Mouse (Mus musculus) kidney, postnatal 0 days (tissue): Measurements from ENCODE around the gene Zbbx. TPM values are rescaled to one million over a fixed set of nuclear protein-coding genes. Genes with fewer than 3 reads are reported as not detected.

Experiments used
- ATAC-seq: fragments of 200-750 bp; cut with Nextera tagmentation; replicated peaks from 2 replicates; pipeline ENCODE4 v1.8.0; 2017; ENCODE audit warnings: low read depth, moderate number of reproducible peaks, moderate TSS enrichment, moderate library complexity; ENCODE audit not compliant: low FRiP score
- DNase-seq: peaks from one replicate; pipeline ENCODE4 v3.0.0-alpha.2; 2016; ENCODE audit warnings: low spot score
- H3K27ac ChIP-seq: fragments of 300-500 bp; sonication (generic); 2 replicates; pipeline ENCODE4 v1.5.1; 2014; ENCODE audit warnings: mild to moderate bottlenecking
- H3K27me3 ChIP-seq: fragments of 300-500 bp; sonication (generic); 2 replicates; pipeline ENCODE4 v1.6.1; 2014; ENCODE audit warnings: low read length, mixed read lengths; ENCODE audit not compliant: insufficient read depth
- H3K36me3 ChIP-seq: fragments of 300-500 bp; sonication (generic); 2 replicates; pipeline ENCODE4 v1.6.1; 2014; ENCODE audit warnings: low read length, mixed read lengths; ENCODE audit not compliant: insufficient read depth
- H3K4me1 ChIP-seq: fragments of 300-500 bp; sonication (generic); replicated peaks from 2 replicates; pipeline ENCODE4 v1.6.1; 2014; ENCODE audit warnings: antibody characterized with exemption, low read length, mixed read lengths; ENCODE audit not compliant: insufficient read depth
- H3K4me2 ChIP-seq: fragments of 300-500 bp; sonication (generic); 2 replicates; pipeline ENCODE4 v1.6.1; 2014; ENCODE audit warnings: mild to moderate bottlenecking, low read length, moderate library complexity, mixed read lengths
- H3K4me3 ChIP-seq: fragments of 300-500 bp; sonication (generic); replicated peaks from 2 replicates; pipeline ENCODE4 v1.5.1; 2014; ENCODE audit warnings: low read depth, low read length
- H3K9ac ChIP-seq: fragments of 300-500 bp; sonication (generic); 2 replicates; pipeline ENCODE4 v1.6.1; 2014; ENCODE audit warnings: low read depth, low read length
- H3K9me3 ChIP-seq: fragments of 300-500 bp; sonication (generic); replicated peaks from 2 replicates; pipeline ENCODE4 v1.6.1; 2016; ENCODE audit warnings: low read length, inconsistent platforms, mixed read lengths
- CTCF ChIP-seq: IDR thresholded peaks from 2 replicates; pipeline ENCODE4 v1.5.1; 2016; ENCODE audit warnings: antibody characterized with exemption, low read depth, mild to moderate bottlenecking, moderate library complexity
- WGBS: fragments of 180-500 bp; shearing (Covaris S2); extraction: QIAGEN DNeasy Blood & Tissue Kit; methylation state at CpG from one replicate; pipeline ENCODE4 v1.1.7; 2014; 5-methylcytosine and 5-hydroxymethylcytosine counted together
- polyA plus RNA-seq: library from polyadenylated mRNA; unstranded; fragments of >200 nt; fragmentation: Nextera tagmentation; extraction: Ambion mirVana; gene quantifications from 2 replicates; pipeline ENCODE4 v1.2.1, GENCODE M21; 2015

The Zbbx gene
- polyA plus RNA-seq: not detected in 2 replicates

DNA sequence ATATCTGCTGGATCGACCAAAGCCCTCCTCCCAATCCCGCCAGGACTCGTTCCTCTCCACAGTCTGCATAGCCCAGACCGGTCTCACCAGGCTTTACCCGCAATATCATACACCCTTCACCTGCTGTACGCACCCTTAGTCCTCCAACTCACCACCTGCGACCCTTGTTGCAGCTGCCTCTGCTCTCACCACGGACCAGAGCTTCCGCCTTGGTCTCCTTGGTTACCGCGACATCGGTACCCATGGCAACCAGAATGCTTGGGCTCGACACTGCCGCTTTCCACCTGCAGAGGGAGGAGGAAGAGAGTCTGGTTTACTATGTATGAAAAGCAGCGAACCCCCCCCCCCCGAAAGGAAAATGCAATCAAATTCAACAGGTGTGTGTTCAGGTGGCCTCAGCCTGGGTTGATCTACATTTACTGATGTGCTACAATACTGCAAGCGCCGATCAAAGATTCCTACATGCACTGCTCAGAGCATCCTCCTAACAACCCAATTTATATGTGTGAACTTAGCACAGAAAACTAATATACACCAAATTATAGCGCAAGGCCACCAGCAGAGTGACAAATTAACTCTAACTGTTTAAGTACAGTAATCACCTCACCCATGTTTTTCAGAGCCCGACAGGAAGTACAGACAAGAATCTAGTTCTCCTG, at the start of gene Zbbx:
Zbbx (minus strand) TSS at position 197 of the 659 bp plus-strand sequence.
- DNase-seq (peak; percentile 46), ATAC-seq (peak; percentile 94)
- Histone ChIP-seq H3K9me3 (no peaks in the 10 kb centered on the region), H3K36me3 (no peaks in the 10 kb centered on the region), H3K27ac (no peak within 1 kb of the TSS), H3K4me2 (peak within 1 kb of the TSS; percentile 25; the same call in 1 of the 2 replicates), H3K4me1 (no peaks in the 10 kb centered on the region), H3K4me3 (no peak within 1 kb of the TSS), H3K27me3 (no peaks in the 10 kb centered on the region), H3K9ac (no peak within 1 kb of the TSS)
- TF ChIP-seq CTCF: peak; percentile 55
- 15% methylated on average over 20 of the region's 20 CpGs for WGBS

DNA sequence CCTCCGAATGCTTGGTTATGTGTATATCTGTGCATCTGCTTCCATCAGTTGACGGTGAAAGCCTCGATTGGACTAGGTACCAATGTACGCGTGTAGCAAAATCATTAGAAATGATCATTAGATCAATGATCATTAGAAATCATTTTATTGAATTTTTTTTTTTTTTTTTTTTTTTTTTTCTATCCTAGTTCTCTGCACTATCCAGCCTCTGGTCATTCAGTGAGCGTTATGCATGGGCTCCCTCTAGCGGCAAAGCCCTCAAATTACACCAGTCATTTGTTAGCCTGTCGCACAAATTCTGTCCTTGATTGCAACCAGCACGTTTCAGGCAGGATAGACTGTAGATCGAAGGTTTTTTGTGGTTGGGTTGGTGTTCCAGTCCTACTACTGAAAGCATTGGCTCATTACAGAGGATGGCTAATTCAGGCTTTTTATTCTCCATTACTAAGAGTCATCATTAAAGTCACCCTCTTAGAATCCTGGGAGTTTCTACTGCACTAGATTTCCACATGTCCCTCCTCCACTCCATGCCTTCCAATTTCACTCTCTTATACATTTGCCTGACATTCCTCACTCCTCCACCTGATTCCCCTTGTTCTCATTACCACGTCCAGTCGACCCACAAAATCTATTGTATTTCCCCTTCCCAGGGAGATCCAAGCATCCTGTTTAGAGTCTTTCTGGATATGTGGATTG, 38.1 kb upstream of the Zbbx start:
- H3K4me2 ChIP-seq: no peak overlapping the region
- ATAC-seq: no peak
- no peak overlapping the region for H3K4me3 ChIP-seq
- DNase-seq: peak; percentile 67
- TF ChIP-seq CTCF: peak; percentile 79
- no peaks in the 10 kb centered on the region for H3K27me3 ChIP-seq
- H3K27ac ChIP-seq: no peak overlapping the region
- no peaks in the 10 kb centered on the region for H3K36me3 ChIP-seq
- H3K9ac ChIP-seq: no peak overlapping the region
- H3K4me1 ChIP-seq: no peaks in the 10 kb centered on the region
- 39% methylated on average over 12 of the region's 12 CpGs for WGBS
- H3K9me3 ChIP-seq: no peaks in the 10 kb centered on the region

DNA sequence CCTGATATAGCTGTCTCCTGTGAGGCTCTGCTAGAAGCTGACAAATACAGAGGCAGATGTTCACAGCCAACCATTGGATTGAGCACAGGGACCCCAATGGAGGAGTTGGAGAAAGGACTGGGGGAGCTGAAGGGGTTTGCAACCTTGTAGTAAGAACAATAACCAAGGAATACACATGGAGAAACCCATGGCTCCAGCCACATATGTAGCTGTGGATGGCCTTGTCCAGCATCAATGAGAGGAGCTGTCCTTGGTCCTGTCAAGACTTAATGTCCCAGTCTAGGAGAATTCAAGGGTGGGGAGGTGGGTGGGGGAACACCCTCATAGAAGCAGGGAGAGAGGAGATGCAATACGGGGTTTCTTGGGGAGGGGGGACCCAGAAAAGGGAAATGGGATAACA, 17.8 kb upstream of the Zbbx start:
- WGBS: 89% methylated on average over 1 of the region's 1 CpGs
- Histone ChIP-seq H3K4me3 (no peak overlapping the region), H3K4me2 (no peak overlapping the region), H3K4me1 (no peaks in the 10 kb centered on the region), H3K27ac (no peak overlapping the region), H3K27me3 (no peaks in the 10 kb centered on the region), H3K9ac (no peak overlapping the region), H3K36me3 (no peaks in the 10 kb centered on the region), H3K9me3 (no peaks in the 10 kb centered on the region)
- no peak for TF ChIP-seq CTCF
- no peak for DNase-seq
- ATAC-seq: no peak

DNA sequence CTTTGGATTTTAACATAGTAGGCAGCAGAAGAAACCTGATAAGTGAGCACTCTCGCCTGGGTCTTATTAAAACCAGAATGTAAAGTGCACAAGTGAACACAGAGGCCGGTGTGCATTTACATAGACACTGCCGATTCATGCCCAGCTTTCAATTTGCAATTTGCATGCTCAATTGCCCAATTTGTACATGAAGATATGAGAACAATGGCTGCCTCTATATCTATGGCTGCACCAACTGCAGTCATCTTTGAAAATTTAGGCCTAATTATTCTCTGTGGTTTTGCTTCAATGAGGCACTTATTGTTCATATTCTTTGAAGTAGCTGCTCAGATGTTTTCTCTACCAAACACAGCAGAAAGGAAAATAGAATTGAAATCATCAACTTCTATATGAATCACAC, 23.0 kb downstream of the Zbbx start:
- WGBS: 61% methylated on average over 3 of the region's 3 CpGs
- no peak for DNase-seq
- H3K4me2 ChIP-seq: no peak overlapping the region

DNA sequence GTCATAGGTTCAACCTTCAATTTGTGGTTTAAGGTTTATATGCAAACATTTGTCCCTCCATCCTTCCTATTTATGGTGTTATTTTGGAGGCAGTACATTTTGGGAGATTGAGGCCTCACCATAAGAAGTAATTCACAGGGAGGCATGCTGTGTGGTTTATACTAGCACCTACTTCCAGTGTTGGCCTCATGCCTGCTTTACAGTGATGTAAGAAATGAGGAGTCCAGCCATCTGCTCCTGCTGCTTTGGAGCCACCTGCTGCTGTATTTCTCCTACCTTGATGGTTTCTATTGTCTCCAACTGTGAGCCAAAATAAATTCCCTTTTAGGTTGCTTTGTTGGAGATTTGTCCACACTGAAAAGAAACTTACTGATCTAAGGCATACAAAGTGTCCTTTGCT, 60.0 kb downstream of the Zbbx start:
- H3K36me3 ChIP-seq: no peaks in the 10 kb centered on the region
- H3K27ac ChIP-seq: no peak overlapping the region
- no peak for TF ChIP-seq CTCF
- no peak for ATAC-seq
- no peak overlapping the region for H3K4me2 ChIP-seq
- H3K27me3 ChIP-seq: no peaks in the 10 kb centered on the region
- H3K9me3 ChIP-seq: no peaks in the 10 kb centered on the region
- DNase-seq: no peak
- H3K4me3 ChIP-seq: no peak overlapping the region
- H3K4me1 ChIP-seq: no peaks in the 10 kb centered on the region
- H3K9ac ChIP-seq: no peak overlapping the region

More for the DNA sequence above, 23.0 kb downstream of the Zbbx start:
- Histone ChIP-seq H3K4me3 (no peak overlapping the region), H3K9me3 (no peaks in the 10 kb centered on the region), H3K36me3 (no peaks in the 10 kb centered on the region), H3K27me3 (no peaks in the 10 kb centered on the region), H3K27ac (no peak overlapping the region), H3K4me1 (no peaks in the 10 kb centered on the region), H3K9ac (no peak overlapping the region)
- TF ChIP-seq CTCF: no peak
- no peak for ATAC-seq

DNA sequence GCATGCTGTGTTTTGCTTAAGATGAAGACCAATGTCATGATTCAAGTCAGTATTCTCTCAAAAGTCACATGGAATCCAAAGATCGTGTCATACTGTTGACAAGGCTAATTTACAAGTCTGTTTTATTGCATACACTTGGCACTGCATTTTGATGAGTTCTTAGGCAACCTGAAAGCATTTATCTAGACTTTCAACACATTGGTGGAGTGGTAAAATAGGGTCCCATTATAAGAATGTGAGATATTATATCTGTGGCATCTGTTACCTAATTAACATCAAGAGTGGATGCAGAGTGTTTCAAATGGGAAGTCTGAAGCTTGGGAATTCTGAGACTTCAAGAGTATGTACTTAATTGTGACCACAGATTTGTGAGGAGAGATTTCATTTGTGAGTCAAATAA, 79.1 kb downstream of the Zbbx start:
- Histone ChIP-seq H3K4me2 (no peak overlapping the region), H3K36me3 (no peaks in the 10 kb centered on the region), H3K4me3 (no peak overlapping the region), H3K27me3 (no peaks in the 10 kb centered on the region), H3K9ac (no peak overlapping the region), H3K9me3 (no peaks in the 10 kb centered on the region), H3K4me1 (no peaks in the 10 kb centered on the region), H3K27ac (no peak overlapping the region)
- ATAC-seq: no peak
- DNase-seq: no peak
- TF ChIP-seq CTCF: no peak
- WGBS: 77% methylated on average over 1 of the region's 1 CpGs
